Comparison of ENCODE assay signal across 9 mouse cellular contexts in genomic region chr15:101174294-101175130, GRCm38 (mm10). TPM values are rescaled to one million over a fixed set of nuclear protein-coding genes. Genes with fewer than 3 reads are reported as not detected.
DNase-seq lines count a peak whose midpoint lies in the region; ATAC-seq and TF ChIP-seq lines count a peak whose summit lies in the region.
"Had no signal": no experiment of that assay in that cellular context is flagged by ENCODE, and none has a peak within 500 bp of the region (broad histone marks: within the 10 kb centered on the region; RNA-seq: fewer than 3 reads in every experiment).

No protein-coding gene starts in this region.

- H3K4me2 ChIP-seq in intestine, embryonic 16.5 days (ENCODE audit: low read depth, low read length): peak overlapping the region; percentile 88
- peak overlapping the region; percentile 84 for H3K4me2 ChIP-seq in midbrain, embryonic 15.5 days

- H3K27me3 ChIP-seq in ES-Bruce4 (ENCODE audit: control insufficient read depth, insufficient read depth, low read length, poor library complexity, severe bottlenecking): peaks cover 3% of the 10 kb centered on the region; the same call in 1 of the 2 replicates
- H3K27me3 ChIP-seq in intestine, embryonic 16.5 days (replicated peaks; ENCODE audit: control insufficient read depth, insufficient read depth, low read length): no peaks in the 10 kb centered on the region
- 0 out of 2 replicates have a peak, but pooled peaks cover 7% of the 10 kb centered on the region for H3K27me3 ChIP-seq in midbrain, embryonic 15.5 days (replicated peaks)

- TF ChIP-seq EP300 in ES-Bruce4 (IDR thresholded peaks at IDR 0.05; ENCODE audit: insufficient read depth, low read depth, low read length): no peak

- peak; percentile 20 for DNase-seq in adrenal gland, postnatal 25 days
- no peak for DNase-seq in adrenal gland, adult 8-10 months
- no peak for DNase-seq in frontal cortex, postnatal 36 days (ENCODE audit: low spot score in 2 of 2)
- no peak for DNase-seq in ovary, postnatal 36 days (ENCODE audit: low spot score)

- ATAC-seq in intestine, embryonic 16.5 days: peak; percentile 24
- ATAC-seq in midbrain, embryonic 15.5 days (replicated peaks): peak; percentile 65

- no peaks in the 10 kb centered on the region for H3K9me3 ChIP-seq in ES-Bruce4 (replicated peaks; ENCODE audit: control insufficient read depth, insufficient read depth, low read length, poor library complexity, severe bottlenecking)
- no peaks in the 10 kb centered on the region for H3K9me3 ChIP-seq in intestine, embryonic 16.5 days (ENCODE audit: control insufficient read depth, low read length)
- no peaks in the 10 kb centered on the region for H3K9me3 ChIP-seq in midbrain, embryonic 15.5 days

- H3K4me3 ChIP-seq in ES-Bruce4 (ENCODE audit: low read depth, low read length): peak overlapping the region; percentile 72
- peak overlapping the region; percentile 62 for H3K4me3 ChIP-seq in embryonic fibroblast, embryonic 13.5 days (ENCODE audit: insufficient read depth, low read length)
- H3K4me3 ChIP-seq in intestine, embryonic 16.5 days (ENCODE audit: low read length): peak overlapping the region; percentile 87
- peak overlapping the region; percentile 87 for H3K4me3 ChIP-seq in midbrain, embryonic 15.5 days

- TF ChIP-seq POLR2A in ES-Bruce4 (IDR thresholded peaks at IDR 0.05; ENCODE audit: insufficient read depth, low read length): no peak
- no peak for TF ChIP-seq POLR2A in embryonic fibroblast, embryonic 13.5 days (IDR thresholded peaks at IDR 0.05; ENCODE audit: low read depth, low read length)

- no peak overlapping the region for H3K27ac ChIP-seq in ES-Bruce4 (ENCODE audit: insufficient read depth, low read length)
- H3K27ac ChIP-seq in embryonic fibroblast, embryonic 13.5 days (ENCODE audit: insufficient read depth, low read length): no peak overlapping the region
- peak overlapping the region; percentile 94 for H3K27ac ChIP-seq in intestine, embryonic 16.5 days (ENCODE audit: low read length)
- H3K27ac ChIP-seq in midbrain, embryonic 15.5 days: peak overlapping the region; percentile 92

- H3K36me3 ChIP-seq in ES-Bruce4 (ENCODE audit: control insufficient read depth, insufficient read depth, low read length, poor library complexity, severe bottlenecking): no peaks in the 10 kb centered on the region
- no peaks in the 10 kb centered on the region for H3K36me3 ChIP-seq in intestine, embryonic 16.5 days (ENCODE audit: control insufficient read depth, insufficient read depth, low read length)
- H3K36me3 ChIP-seq in midbrain, embryonic 15.5 days (replicated peaks): no peaks in the 10 kb centered on the region

- no peak for TF ChIP-seq CTCF in ES-Bruce4 (IDR thresholded peaks at IDR 0.05; ENCODE audit: low read depth, low read length)
- no peak for TF ChIP-seq CTCF in embryonic fibroblast, embryonic 13.5 days (IDR thresholded peaks at IDR 0.05; ENCODE audit: borderline replicate concordance, insufficient read depth, low read length)

- peaks cover 6% of the 10 kb centered on the region for H3K4me1 ChIP-seq in ES-Bruce4 (ENCODE audit: control insufficient read depth, insufficient read depth, low read length)
- peaks cover 2% of the 10 kb centered on the region; the same call in 1 of the 2 replicates for H3K4me1 ChIP-seq in embryonic fibroblast, embryonic 13.5 days (ENCODE audit: control insufficient read depth, insufficient read depth, low read length)
- peaks cover 32% of the 10 kb centered on the region for H3K4me1 ChIP-seq in intestine, embryonic 16.5 days (ENCODE audit: control insufficient read depth, insufficient read depth, low read length)
- peaks cover 48% of the 10 kb centered on the region for H3K4me1 ChIP-seq in midbrain, embryonic 15.5 days

- 2% methylated on average over 29 of the region's 46 CpGs for WGBS in intestine, embryonic 16.5 days
- under 1% methylated on average over 31 of the region's 46 CpGs for WGBS in midbrain, embryonic 15.5 days

- H3K9ac ChIP-seq in ES-Bruce4 (ENCODE audit: low read depth, poor library complexity, severe bottlenecking): peak overlapping the region; percentile 95
- H3K9ac ChIP-seq in intestine, embryonic 16.5 days (ENCODE audit: low read depth, low read length): peak overlapping the region; percentile 99
- peak overlapping the region; percentile 81 for H3K9ac ChIP-seq in midbrain, embryonic 15.5 days

RNA-seq across cellular contexts. Expression of gene Acvr1b, which starts 0.6 kb away (rescaled TPM):
- 9.0 and 11.2 TPM in 2 replicates for total RNA-seq in adrenal gland, postnatal 25 days (2021)
- total RNA-seq in adrenal gland, adult 8-10 months (2022): 10 to 100 TPM in 3 of 4 experiments, 1 to 10 TPM in 1; 8.6 to 15.4 (median 12.1) TPM
- 27.7 and 27.8 TPM in 2 replicates for polyA plus RNA-seq in ES-Bruce4 (2011; ENCODE audit: insufficient read depth, insufficient read length, low read depth, missing spikeins)
- polyA plus RNA-seq in embryonic fibroblast, embryonic 13.5 days (2011; ENCODE audit: insufficient read length, low read depth, missing spikeins): 8.8 and 9.7 TPM in 2 replicates
- 10.4 and 11.0 TPM in 2 replicates for polyA plus RNA-seq in intestine, embryonic 16.5 days (2015; fragmentation: Nextera tagmentation; extraction: Ambion mirVana)
- 23.3 and 24.9 TPM in 2 replicates for polyA plus RNA-seq in midbrain, embryonic 15.5 days (2015; fragmentation: Nextera tagmentation; extraction: Ambion mirVana)

RNA-seq across cellular contexts. Expression of gene Acvrl1, which starts 46.2 kb away (rescaled TPM):
- total RNA-seq in adrenal gland, postnatal 25 days (2021): 11.1 and 15.5 TPM in 2 replicates
- total RNA-seq in adrenal gland, adult 8-10 months (2022): 10 to 100 TPM; 14.5 to 24.7 (median 21.5) TPM
- 2.7 and 2.9 TPM in 2 replicates for polyA plus RNA-seq in ES-Bruce4 (2011; ENCODE audit: insufficient read depth, insufficient read length, low read depth, missing spikeins)
- polyA plus RNA-seq in embryonic fibroblast, embryonic 13.5 days (2011; ENCODE audit: insufficient read length, low read depth, missing spikeins): 11.7 and 13.0 TPM in 2 replicates
- polyA plus RNA-seq in intestine, embryonic 16.5 days (2015; fragmentation: Nextera tagmentation; extraction: Ambion mirVana): 31.2 and 31.9 TPM in 2 replicates
- polyA plus RNA-seq in midbrain, embryonic 15.5 days (2015; fragmentation: Nextera tagmentation; extraction: Ambion mirVana): 8.6 and 8.7 TPM in 2 replicates

RNA-seq across cellular contexts. Expression of gene Grasp, which starts 49.5 kb away (rescaled TPM):
- total RNA-seq in adrenal gland, postnatal 25 days (2021): 9.8 and 16.3 TPM in 2 replicates
- 10 to 100 TPM in 3 of 4 experiments, 1 to 10 TPM in 1; 8.8 to 19.6 (median 17.1) TPM for total RNA-seq in adrenal gland, adult 8-10 months (2022)
- polyA plus RNA-seq in ES-Bruce4 (2011; ENCODE audit: insufficient read depth, insufficient read length, low read depth, missing spikeins): 8.6 and 9.6 TPM in 2 replicates
- polyA plus RNA-seq in embryonic fibroblast, embryonic 13.5 days (2011; ENCODE audit: insufficient read length, low read depth, missing spikeins): 9.0 and 9.3 TPM in 2 replicates
- 2.3 and 2.8 TPM in 2 replicates for polyA plus RNA-seq in intestine, embryonic 16.5 days (2015; fragmentation: Nextera tagmentation; extraction: Ambion mirVana)
- 1.3 and 1.9 TPM in 2 replicates for polyA plus RNA-seq in midbrain, embryonic 15.5 days (2015; fragmentation: Nextera tagmentation; extraction: Ambion mirVana)

RNA-seq across cellular contexts. Expression of gene Ankrd33, which starts 59.0 kb away (rescaled TPM):
- total RNA-seq in adrenal gland, postnatal 25 days (2021): 0.62 and 0.64 TPM in 2 replicates
- 1 to 10 TPM in 1 of 4 experiments, under 1 TPM in 3; 0.75 to 1.1 (median 0.79) TPM for total RNA-seq in adrenal gland, adult 8-10 months (2022)
- not detected in 2 replicates for polyA plus RNA-seq in ES-Bruce4 (2011; ENCODE audit: insufficient read depth, insufficient read length, low read depth, missing spikeins)
- polyA plus RNA-seq in embryonic fibroblast, embryonic 13.5 days (2011; ENCODE audit: insufficient read length, low read depth, missing spikeins): not detected in 2 replicates
- not detected in 2 replicates for polyA plus RNA-seq in intestine, embryonic 16.5 days (2015; fragmentation: Nextera tagmentation; extraction: Ambion mirVana)
- polyA plus RNA-seq in midbrain, embryonic 15.5 days (2015; fragmentation: Nextera tagmentation; extraction: Ambion mirVana): not detected in 2 replicates
- total RNA-seq: heart, adult 18-20 months had no signal

Comparison
In these comparisons a context has a peak if more than half of its experiments do, and no peak if none do; other contexts are left out.
1. H3K27ac ChIP-seq: peak in intestine, embryonic 16.5 days (single experiment) and midbrain, embryonic 15.5 days (single experiment); none in ES-Bruce4 (single experiment) and embryonic fibroblast, embryonic 13.5 days (single experiment).
2. Peak in every context shown above with its lines, with median percentiles within 50 percentile points of each other: H3K4me3 ChIP-seq and H3K9ac ChIP-seq.